Mouse (Mus musculus): ENCODE data around the gene Ifitm10.

GRCm38 (mm10) chr7:142326714-142327445 is 46.7 kb downstream of the Ifitm10 start:
- TF ChIP-seq CTCF (IDR thresholded peaks at IDR 0.05; ENCODE audit: low read depth) = no peak
- no peak for TF ChIP-seq EP300 (IDR thresholded peaks at IDR 0.05; ENCODE audit: low read depth)

All from heart, postnatal 0 days (tissue).